Mouse (Mus musculus) intestine, embryonic 14.5 days (tissue): ENCODE data around the gene Vmn2r1. TPM values are rescaled to one million over a fixed set of nuclear protein-coding genes. Genes with fewer than 3 reads are reported as not detected.

Experiments
- polyA plus RNA-seq: library from polyadenylated mRNA; unstranded; fragments of >200 nt; fragmentation: Nextera tagmentation; extraction: Ambion mirVana; gene quantifications from 2 replicates; pipeline ENCODE4 v1.2.1, GENCODE M21; 2014

Vmn2r1 gene
- polyA plus RNA-seq, 1 experiment from 2014 or later, result 0.07 TPM

Other genes starting within 250 kb of the Vmn2r1 start
- 10.4 and 10.5 TPM in 2 replicates for gene Plch1, start 182.1 kb upstream of the Vmn2r1 start, polyA plus RNA-seq
- gene E130311K13Rik, start 152.1 kb upstream of the Vmn2r1 start, polyA plus RNA-seq, result 5.1 and 5.3 TPM in 2 replicates
- gene Slc33a1, start 116.8 kb upstream of the Vmn2r1 start, polyA plus RNA-seq, result 17.6 and 18.5 TPM in 2 replicates
- 49.5 and 52.0 TPM in 2 replicates for gene Gmps, start 105.4 kb upstream of the Vmn2r1 start, polyA plus RNA-seq
- not detected in 2 replicates for gene Vmn2r2, start 60.4 kb downstream of the Vmn2r1 start, polyA plus RNA-seq
- gene Vmn2r3, start 208.2 kb downstream of the Vmn2r1 start, polyA plus RNA-seq, result not detected in 2 replicates